Mouse (Mus musculus): ENCODE measurements around the gene Ccdc194. TPM values are rescaled to one million over a fixed set of nuclear protein-coding genes. Genes with fewer than 3 reads are reported as not detected.

The Ccdc194 gene
- polyA plus RNA-seq, 1 experiment from 2014 or later = not detected

DNA sequence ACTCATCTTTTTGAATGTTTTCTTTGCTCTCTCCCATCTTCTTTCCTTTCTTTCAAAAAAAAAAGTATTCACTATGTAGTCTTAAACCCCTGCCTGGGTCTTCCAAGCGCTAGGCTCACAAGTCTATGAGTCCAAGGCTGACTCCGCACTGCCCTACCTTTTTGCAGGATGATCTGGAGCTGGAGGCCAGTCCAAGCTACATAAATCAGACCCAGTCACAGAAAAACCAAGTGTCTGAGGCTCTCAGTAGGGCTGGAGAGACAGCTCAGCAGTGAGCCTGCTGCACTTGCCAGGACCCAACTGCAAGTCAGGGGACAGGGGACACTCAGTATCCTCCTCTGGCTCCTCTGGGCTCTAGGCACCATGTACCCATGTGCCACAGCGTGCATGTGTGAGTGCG, 21.2 kb downstream of the Ccdc194 start:
- H3K27me3 ChIP-seq (replicated peaks; ENCODE audit: control insufficient read depth, insufficient read depth, low read length) = peaks cover 35% of the 10 kb centered on the region
- ATAC-seq = no peak
- H3K27ac ChIP-seq (ENCODE audit: low read length) = no peak overlapping the region
- H3K9me3 ChIP-seq (ENCODE audit: control insufficient read depth, low read length) = no peaks in the 10 kb centered on the region
- H3K4me2 ChIP-seq (ENCODE audit: low read length) = no peak overlapping the region
- no peak overlapping the region for H3K4me3 ChIP-seq (replicated peaks; ENCODE audit: low read length)
- no peaks in the 10 kb centered on the region for H3K36me3 ChIP-seq (ENCODE audit: control insufficient read depth, insufficient read depth)
- no peak overlapping the region for H3K9ac ChIP-seq (replicated peaks; ENCODE audit: low read depth, low read length)
- WGBS = 94% methylated on average over 4 of the region's 4 CpGs
- H3K4me1 ChIP-seq (replicated peaks; ENCODE audit: control insufficient read depth, insufficient read depth, low read length) = peaks cover 6% of the 10 kb centered on the region; the same call in 1 of the 2 replicates

DNA sequence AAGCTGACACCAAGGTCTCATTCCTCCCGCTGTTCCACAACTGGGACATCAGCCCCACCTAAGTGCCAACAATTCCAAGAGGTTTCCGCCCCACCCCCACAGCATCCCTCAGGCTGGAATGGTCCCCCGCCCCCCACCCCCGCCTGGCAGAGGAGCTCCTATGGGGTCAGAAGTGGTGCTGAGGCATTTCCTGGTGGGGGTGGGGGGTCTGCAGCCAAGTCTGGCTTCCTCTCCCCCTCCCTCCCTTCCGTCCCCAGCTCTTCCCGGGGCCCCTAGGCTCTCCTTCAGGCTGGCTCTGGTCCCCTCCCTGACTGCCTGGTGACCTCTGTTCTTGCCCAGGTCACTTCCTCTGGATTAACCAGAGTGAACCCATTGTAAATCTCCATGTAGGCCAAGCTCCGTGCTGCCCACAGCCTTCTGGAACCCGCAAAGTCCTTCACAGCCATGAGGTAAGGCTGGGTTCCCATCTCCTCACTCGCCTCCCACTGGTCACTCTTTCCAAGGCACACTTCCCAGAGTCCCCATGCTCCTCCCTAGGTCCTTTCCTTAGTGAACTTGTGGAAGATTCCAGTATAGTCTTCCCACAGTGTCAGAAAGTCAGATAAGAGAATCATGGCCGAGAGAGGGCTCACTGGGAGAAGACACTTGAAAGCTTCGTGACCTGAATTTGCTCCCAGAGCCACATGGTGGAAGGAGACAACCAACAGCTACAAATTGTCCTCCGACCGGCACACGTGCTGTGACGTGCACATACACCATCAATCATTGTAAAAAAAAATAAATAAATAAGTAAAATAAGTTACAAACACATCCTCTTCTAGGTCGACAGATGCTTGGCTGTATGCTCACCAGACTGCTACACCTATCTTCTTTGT, 26.5 kb downstream of the Ccdc194 start:
- ATAC-seq = no peak
- H3K9ac ChIP-seq (replicated peaks; ENCODE audit: low read depth, low read length) = no peak overlapping the region
- H3K36me3 ChIP-seq (ENCODE audit: control insufficient read depth, insufficient read depth) = no peaks in the 10 kb centered on the region
- WGBS = 48% methylated on average over 15 of the region's 16 CpGs
- H3K4me2 ChIP-seq (ENCODE audit: low read length) = no peak overlapping the region
- no peaks in the 10 kb centered on the region for H3K27me3 ChIP-seq (replicated peaks; ENCODE audit: control insufficient read depth, insufficient read depth, low read length)
- no peak overlapping the region for H3K27ac ChIP-seq (ENCODE audit: low read length)
- no peaks in the 10 kb centered on the region for H3K9me3 ChIP-seq (ENCODE audit: control insufficient read depth, low read length)
- peaks cover 6% of the 10 kb centered on the region for H3K4me1 ChIP-seq (replicated peaks; ENCODE audit: control insufficient read depth, insufficient read depth, low read length)
- H3K4me3 ChIP-seq (replicated peaks; ENCODE audit: low read length) = no peak overlapping the region

DNA sequence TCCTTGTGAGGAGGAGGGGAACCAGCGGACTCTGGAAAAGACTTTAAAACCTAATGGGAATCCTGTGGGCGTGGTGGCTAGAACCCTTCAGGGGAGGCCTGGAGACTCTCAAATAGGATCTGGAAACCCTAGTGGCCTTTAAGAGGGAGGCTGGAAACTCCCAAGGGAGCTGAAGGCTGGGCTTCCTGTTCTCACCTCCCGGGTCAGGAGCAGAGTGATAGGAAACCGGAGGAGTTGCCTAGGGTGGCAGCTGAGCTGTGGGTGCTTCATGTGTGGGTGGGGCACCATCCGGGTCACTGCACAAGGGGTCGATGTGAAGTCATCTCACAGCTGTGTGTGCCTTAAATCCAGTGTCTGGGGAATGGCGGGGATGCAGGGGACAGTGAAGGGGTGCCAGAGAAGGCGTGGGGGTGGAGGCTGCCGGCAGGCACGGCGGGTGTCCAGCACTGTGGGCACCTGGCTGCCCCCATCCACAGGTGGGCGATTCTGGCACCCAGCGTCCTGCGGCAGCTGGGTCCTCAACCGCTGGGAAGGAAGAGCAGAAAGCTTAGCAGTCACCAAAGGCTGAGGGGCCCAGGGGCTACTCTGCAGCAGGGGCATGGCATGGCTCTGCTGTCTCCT, 27.5 kb downstream of the Ccdc194 start:
- 28% methylated on average over 15 of the region's 15 CpGs for WGBS
- 0 out of 2 replicates have a peak, but pooled peaks cover 1% of the 10 kb centered on the region for H3K36me3 ChIP-seq (ENCODE audit: control insufficient read depth, insufficient read depth)
- no peaks in the 10 kb centered on the region for H3K9me3 ChIP-seq (ENCODE audit: control insufficient read depth, low read length)
- H3K4me2 ChIP-seq (ENCODE audit: low read length) = no peak overlapping the region
- H3K27ac ChIP-seq (ENCODE audit: low read length) = no peak overlapping the region
- no peak overlapping the region for H3K9ac ChIP-seq (replicated peaks; ENCODE audit: low read depth, low read length)
- no peak overlapping the region for H3K4me3 ChIP-seq (replicated peaks; ENCODE audit: low read length)
- no peak for ATAC-seq
- no peaks in the 10 kb centered on the region for H3K27me3 ChIP-seq (replicated peaks; ENCODE audit: control insufficient read depth, insufficient read depth, low read length)
- H3K4me1 ChIP-seq (replicated peaks; ENCODE audit: control insufficient read depth, insufficient read depth, low read length) = peaks cover 6% of the 10 kb centered on the region

GRCm38 (mm10) chr8:71497077-71497645, 28.4 kb downstream of the Ccdc194 start:
- WGBS = 100% methylated on average over 1 of the region's 1 CpGs
- Histone ChIP-seq H3K27me3 (replicated peaks; ENCODE audit: control insufficient read depth, insufficient read depth, low read length) (no peaks in the 10 kb centered on the region), H3K27ac (ENCODE audit: low read length) (no peak overlapping the region), H3K9ac (replicated peaks; ENCODE audit: low read depth, low read length) (0 out of 2 replicates have a peak overlapping the region, but pooled peaks have one; percentile 7), H3K9me3 (ENCODE audit: control insufficient read depth, low read length) (no peaks in the 10 kb centered on the region), H3K4me1 (replicated peaks; ENCODE audit: control insufficient read depth, insufficient read depth, low read length) (peaks cover 6% of the 10 kb centered on the region), H3K4me2 (ENCODE audit: low read length) (no peak overlapping the region), H3K4me3 (replicated peaks; ENCODE audit: low read length) (no peak overlapping the region), H3K36me3 (ENCODE audit: control insufficient read depth, insufficient read depth) (peaks cover 5% of the 10 kb centered on the region; the same call in 1 of the 2 replicates)
- ATAC-seq = no peak

DNA sequence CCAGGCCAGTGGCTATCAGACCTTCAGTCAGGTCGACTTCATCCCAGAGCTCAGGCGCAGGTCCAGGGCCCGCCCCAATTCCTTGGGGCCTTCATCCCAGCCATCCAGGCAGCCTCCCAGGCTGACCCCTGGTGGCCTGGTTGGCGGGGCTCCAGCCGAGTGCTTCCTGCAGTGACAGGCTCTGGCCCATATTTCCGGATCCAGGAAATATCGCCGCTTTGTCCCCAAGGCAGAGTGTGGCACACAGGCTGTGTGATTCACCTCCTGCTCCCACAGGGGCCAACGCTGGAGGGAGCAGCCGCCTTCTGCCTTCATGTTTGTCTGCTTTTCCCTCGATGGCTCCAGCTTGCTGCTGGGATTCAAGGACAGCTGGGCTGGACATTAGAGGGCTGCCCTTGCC, 29.0 kb downstream of the Ccdc194 start:
- Histone ChIP-seq H3K27ac (ENCODE audit: low read length) (no peak overlapping the region), H3K36me3 (ENCODE audit: control insufficient read depth, insufficient read depth) (peaks cover 5% of the 10 kb centered on the region; the same call in 1 of the 2 replicates), H3K4me1 (replicated peaks; ENCODE audit: control insufficient read depth, insufficient read depth, low read length) (peaks cover 6% of the 10 kb centered on the region), H3K9ac (replicated peaks; ENCODE audit: low read depth, low read length) (no peak overlapping the region), H3K4me3 (replicated peaks; ENCODE audit: low read length) (no peak overlapping the region), H3K27me3 (replicated peaks; ENCODE audit: control insufficient read depth, insufficient read depth, low read length) (no peaks in the 10 kb centered on the region), H3K9me3 (ENCODE audit: control insufficient read depth, low read length) (no peaks in the 10 kb centered on the region), H3K4me2 (ENCODE audit: low read length) (no peak overlapping the region)
- no peak for ATAC-seq
- WGBS = 58% methylated on average over 11 of the region's 11 CpGs

DNA sequence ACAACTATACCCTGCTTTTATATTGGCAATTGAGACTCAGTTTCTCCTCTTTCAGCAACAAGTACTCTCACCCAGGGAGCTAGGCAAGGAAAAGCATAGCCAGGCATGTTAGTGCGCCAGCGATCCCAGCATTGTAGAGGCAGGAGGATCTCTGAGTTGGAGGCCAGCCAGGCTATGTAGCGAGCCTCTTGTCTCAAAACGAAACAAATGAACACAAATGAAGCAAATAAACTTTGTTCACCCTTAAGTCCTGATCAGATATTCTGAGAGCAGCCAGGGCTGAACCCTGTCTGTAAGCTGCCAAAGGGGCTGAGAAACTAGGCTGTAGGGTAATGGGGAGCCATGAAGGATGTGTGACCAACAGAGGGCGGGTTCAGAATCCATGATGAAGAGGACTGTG, 29.7 kb downstream of the Ccdc194 start:
- no peaks in the 10 kb centered on the region for H3K9me3 ChIP-seq (ENCODE audit: control insufficient read depth, low read length)
- H3K9ac ChIP-seq (replicated peaks; ENCODE audit: low read depth, low read length) = no peak overlapping the region
- peaks cover 5% of the 10 kb centered on the region; the same call in 1 of the 2 replicates for H3K36me3 ChIP-seq (ENCODE audit: control insufficient read depth, insufficient read depth)
- ATAC-seq = no peak
- 75% methylated on average over 5 of the region's 5 CpGs for WGBS
- H3K4me1 ChIP-seq (replicated peaks; ENCODE audit: control insufficient read depth, insufficient read depth, low read length) = peaks cover 6% of the 10 kb centered on the region
- no peak overlapping the region for H3K4me3 ChIP-seq (replicated peaks; ENCODE audit: low read length)
- H3K27ac ChIP-seq (ENCODE audit: low read length) = no peak overlapping the region
- no peaks in the 10 kb centered on the region for H3K27me3 ChIP-seq (replicated peaks; ENCODE audit: control insufficient read depth, insufficient read depth, low read length)
- no peak overlapping the region for H3K4me2 ChIP-seq (ENCODE audit: low read length)

DNA sequence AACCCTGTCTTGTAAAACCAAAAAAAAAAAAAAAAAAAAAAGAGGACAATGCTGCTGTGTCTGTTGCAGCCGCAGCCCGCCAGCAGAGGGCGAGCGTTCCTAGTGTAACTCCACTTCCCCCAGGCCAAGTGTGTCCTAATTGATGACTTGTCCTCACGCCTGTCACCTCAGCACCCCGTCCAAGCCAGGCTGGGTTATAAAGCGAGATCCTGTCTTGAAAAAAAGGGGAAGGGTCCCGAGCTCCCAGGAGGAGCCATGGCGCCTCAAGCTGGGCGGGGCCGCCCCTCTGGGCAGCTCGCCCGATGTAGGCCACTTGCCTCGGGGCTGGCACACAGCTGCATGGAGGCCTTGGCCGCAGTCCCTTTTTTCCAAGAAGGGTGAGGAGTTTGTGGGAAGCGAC, 30.5 kb downstream of the Ccdc194 start:
- H3K9ac ChIP-seq (replicated peaks; ENCODE audit: low read depth, low read length) = no peak overlapping the region; the same call in 1 of the 2 replicates
- no peaks in the 10 kb centered on the region for H3K27me3 ChIP-seq (replicated peaks; ENCODE audit: control insufficient read depth, insufficient read depth, low read length)
- peaks cover 5% of the 10 kb centered on the region; the same call in 1 of the 2 replicates for H3K36me3 ChIP-seq (ENCODE audit: control insufficient read depth, insufficient read depth)
- WGBS = 16% methylated on average over 15 of the region's 16 CpGs
- H3K4me1 ChIP-seq (replicated peaks; ENCODE audit: control insufficient read depth, insufficient read depth, low read length) = peaks cover 6% of the 10 kb centered on the region
- peak; percentile 67 for ATAC-seq
- H3K27ac ChIP-seq (ENCODE audit: low read length) = peak overlapping the region; percentile 50; the same call in 1 of the 2 replicates
- H3K4me2 ChIP-seq (ENCODE audit: low read length) = peak overlapping the region; percentile 47
- H3K9me3 ChIP-seq (ENCODE audit: control insufficient read depth, low read length) = no peaks in the 10 kb centered on the region
- H3K4me3 ChIP-seq (replicated peaks; ENCODE audit: low read length) = peak overlapping the region; percentile 23; the same call in 1 of the 2 replicates

GRCm38 (mm10) chr8:71488454-71488853, 37.1 kb downstream of the Ccdc194 start:
- 0% methylated on average over 22 of the region's 22 CpGs for WGBS
- Histone ChIP-seq H3K9ac (replicated peaks; ENCODE audit: low read depth, low read length) (peak overlapping the region; percentile 66), H3K27me3 (replicated peaks; ENCODE audit: control insufficient read depth, insufficient read depth, low read length) (no peaks in the 10 kb centered on the region), H3K4me2 (ENCODE audit: low read length) (peak overlapping the region; percentile 98), H3K4me3 (replicated peaks; ENCODE audit: low read length) (peak overlapping the region; percentile 76), H3K9me3 (ENCODE audit: control insufficient read depth, low read length) (no peaks in the 10 kb centered on the region), H3K4me1 (replicated peaks; ENCODE audit: control insufficient read depth, insufficient read depth, low read length) (peaks cover 40% of the 10 kb centered on the region), H3K36me3 (ENCODE audit: control insufficient read depth, insufficient read depth) (peaks cover 5% of the 10 kb centered on the region; the same call in 1 of the 2 replicates), H3K27ac (ENCODE audit: low read length) (no peak overlapping the region)
- peak; percentile 88 for ATAC-seq

Measured in forebrain, embryonic 16.5 days (tissue).